Mouse (Mus musculus) ES-Bruce4 (cell line): ENCODE data around the gene Frmd8.

Experiments used
- CTCF ChIP-seq: IDR thresholded peaks from one replicate; pipeline ENCODE4 v1.8.1; 2011; ENCODE audit warnings: low read depth, low read length
- EP300 ChIP-seq: IDR thresholded peaks from 2 replicates; pipeline ENCODE4 v1.6.1; 2011; ENCODE audit warnings: low read depth, low read length; ENCODE audit not compliant: insufficient read depth
- POLR2A ChIP-seq: IDR thresholded peaks from one replicate; pipeline ENCODE4 v1.8.1; 2011; ENCODE audit warnings: low read length; ENCODE audit not compliant: insufficient read depth

DNA sequence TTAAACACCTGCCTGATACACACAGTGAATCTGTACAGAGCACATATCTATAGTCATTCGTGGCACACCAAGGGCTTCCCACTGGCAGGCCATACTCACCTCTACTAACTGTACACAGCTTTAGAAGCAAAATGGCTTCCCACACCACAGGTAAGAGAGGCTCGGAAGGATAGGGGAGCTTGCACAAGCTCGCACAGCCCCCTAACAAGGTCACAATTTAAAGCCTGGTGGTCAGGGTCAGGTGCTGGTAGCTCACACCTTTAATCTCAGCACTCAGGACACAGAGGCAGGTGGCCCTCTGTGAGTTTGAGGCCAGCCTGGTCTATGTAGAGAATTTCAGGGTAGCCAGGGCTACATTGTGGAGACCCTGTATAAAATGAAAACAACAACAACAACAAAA is 61.5 kb downstream of the Frmd8 start:
- TF ChIP-seq POLR2A (no peak), EP300 (no peak), CTCF (no peak)
